Mouse (Mus musculus) embryonic facial prominence, embryonic 11.5 days (tissue): Measurements from ENCODE around the gene Hspa2. TPM values are rescaled to one million over a fixed set of nuclear protein-coding genes. Genes with fewer than 3 reads are reported as not detected.

ENCODE experiments used
- ATAC-seq: fragments of 200-750 bp; cut with Nextera tagmentation; replicated peaks from 2 replicates; pipeline ENCODE4 v1.8.0; 2017; ENCODE audit warnings: low read depth; ENCODE audit not compliant: insufficient number of reproducible peaks, low FRiP score, low TSS enrichment
- DNase-seq: peaks from one replicate; pipeline ENCODE4 v3.0.0-alpha.2; 2015; ENCODE audit warnings: low spot score
- H3K27ac ChIP-seq: fragments of 300-500 bp; sonication (generic); replicated peaks from 2 replicates; pipeline ENCODE4 v1.5.1; 2014; ENCODE audit warnings: mild to moderate bottlenecking, low read depth, low read length, control low read depth
- H3K27me3 ChIP-seq: fragments of 300-500 bp; sonication (generic); 2 replicates; pipeline ENCODE4 v1.6.1; 2014; ENCODE audit warnings: mild to moderate bottlenecking, low read length, moderate library complexity, mixed read lengths; ENCODE audit not compliant: control insufficient read depth, insufficient read depth
- H3K36me3 ChIP-seq: fragments of 300-500 bp; sonication (generic); replicated peaks from 2 replicates; pipeline ENCODE4 v1.6.1; 2014; ENCODE audit warnings: low read depth, mild to moderate bottlenecking, low read length, moderate library complexity, mixed read lengths; ENCODE audit not compliant: control insufficient read depth, insufficient read depth
- H3K4me1 ChIP-seq: fragments of 300-500 bp; sonication (generic); 2 replicates; pipeline ENCODE4 v1.6.1; 2014; ENCODE audit warnings: low read length, mixed read lengths; ENCODE audit not compliant: control insufficient read depth, insufficient read depth
- H3K4me2 ChIP-seq: fragments of 300-500 bp; sonication (generic); 2 replicates; pipeline ENCODE4 v1.6.1; 2014; ENCODE audit warnings: low read depth, mild to moderate bottlenecking, control low read depth, low read length, moderate library complexity
- H3K4me3 ChIP-seq: fragments of 300-500 bp; sonication (generic); 2 replicates; pipeline ENCODE4 v1.5.1; 2014; ENCODE audit warnings: low read depth, low read length, control low read depth
- H3K9ac ChIP-seq: fragments of 300-500 bp; sonication (generic); replicated peaks from 2 replicates; pipeline ENCODE4 v1.6.1; 2014; ENCODE audit warnings: mild to moderate bottlenecking, control low read depth, low read length
- H3K9me3 ChIP-seq: fragments of 300-500 bp; sonication (generic); replicated peaks from 2 replicates; pipeline ENCODE4 v1.6.1; 2016; ENCODE audit warnings: mild to moderate bottlenecking, low read length, inconsistent platforms, mixed read lengths; ENCODE audit not compliant: control insufficient read depth
- WGBS: fragments of 180-500 bp; shearing (Covaris S2); extraction: QIAGEN DNeasy Blood & Tissue Kit; methylation state at CpG from one replicate; pipeline ENCODE4 v1.1.7; 2014; 5-methylcytosine and 5-hydroxymethylcytosine counted together
- polyA plus RNA-seq: library from polyadenylated mRNA; unstranded; fragments of >200 nt; fragmentation: Nextera tagmentation; extraction: Ambion mirVana; gene quantifications from 2 replicates; pipeline ENCODE4 v1.2.1, GENCODE M21; 2014

The Hspa2 gene
- polyA plus RNA-seq, 1 experiment from 2014 or later: 3.9 TPM

DNA sequence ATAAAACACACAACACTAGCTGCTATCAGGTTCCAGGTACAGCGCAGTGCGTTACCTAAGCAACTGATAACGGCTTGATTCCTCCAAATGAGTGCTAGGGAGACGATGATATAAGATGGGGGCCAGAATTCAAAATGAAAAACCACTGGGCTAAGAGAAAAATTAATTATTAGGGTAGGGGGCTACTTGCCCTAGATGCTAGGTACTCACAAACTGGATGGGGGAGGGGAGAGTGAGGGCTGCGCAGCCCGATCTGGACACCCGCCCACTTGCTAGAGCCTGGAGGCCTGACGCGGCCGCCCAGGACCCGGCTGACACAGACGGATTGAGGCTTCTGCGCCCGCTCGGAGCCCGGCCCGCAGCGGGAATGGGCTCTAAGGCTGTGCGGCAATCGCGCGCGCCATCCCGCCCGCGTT, 35.2 kb upstream of the Hspa2 start:
- DNase-seq: peak; percentile 73
- peaks cover 10% of the 10 kb centered on the region for H3K4me1 ChIP-seq
- WGBS: under 1% methylated on average over 19 of the region's 26 CpGs

DNA sequence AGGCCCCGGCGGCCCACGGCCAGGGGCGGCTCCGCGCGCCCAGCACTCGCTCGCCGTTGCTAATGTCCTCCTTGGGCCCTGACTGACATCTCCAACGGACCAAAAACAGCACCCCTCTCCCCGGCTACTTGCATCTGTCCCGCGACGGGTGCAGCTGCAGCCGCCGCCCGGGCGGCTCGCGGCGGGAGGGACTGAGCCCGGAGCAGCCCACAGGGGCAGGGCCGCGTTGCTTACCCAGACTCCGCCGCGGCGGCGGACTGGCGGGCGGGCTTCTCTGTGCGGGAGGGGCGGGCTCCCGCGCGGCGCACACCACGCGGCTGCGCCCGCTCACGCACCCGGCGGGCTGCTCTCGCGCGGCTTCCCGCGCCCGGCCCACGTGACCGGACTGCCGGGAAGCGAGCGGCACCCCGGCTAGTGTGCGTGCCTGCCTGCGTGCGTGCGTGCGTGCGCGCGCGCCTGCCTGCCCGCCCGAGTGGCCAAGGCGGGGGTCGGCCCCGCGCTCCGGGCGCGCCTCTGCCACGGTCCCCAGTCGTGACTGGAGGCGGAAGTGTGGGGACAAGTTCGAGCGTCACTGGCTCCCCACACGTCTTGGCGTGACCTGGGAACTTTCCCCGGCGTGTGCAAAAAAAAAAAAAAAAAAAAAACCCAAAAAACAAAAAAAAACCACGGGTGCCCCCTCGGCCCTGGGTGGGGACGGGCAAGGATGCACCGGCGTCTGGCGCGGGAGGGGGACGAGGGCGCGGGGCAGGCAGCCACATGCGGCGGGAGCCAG, 34.6 kb upstream of the Hspa2 start, which contains the start of gene Zbtb25:
Gene Zbtb25, minus strand, starts transcription at position 397 of the 772 bp plus-strand sequence.
- Histone ChIP-seq H3K9ac (peak within 1 kb of the TSS; percentile 96), H3K36me3 (no peaks in the 10 kb centered on the region), H3K4me3 (peak within 1 kb of the TSS; percentile 97), H3K4me1 (peaks cover 10% of the 10 kb centered on the region), H3K27me3 (no peaks in the 10 kb centered on the region), H3K9me3 (no peaks in the 10 kb centered on the region), H3K4me2 (peak within 1 kb of the TSS; percentile 87), H3K27ac (peak within 1 kb of the TSS; percentile 100)
- DNase-seq (peak; percentile 90), ATAC-seq (peak; percentile 58)
- under 1% methylated on average over 80 of the region's 96 CpGs for WGBS

More for the DNA sequence above, 35.2 kb upstream of the Hspa2 start:
- no peaks in the 10 kb centered on the region for H3K9me3 ChIP-seq
- H3K4me3 ChIP-seq: peak overlapping the region; percentile 97
- peak; percentile 29 for ATAC-seq
- peak overlapping the region; percentile 100 for H3K27ac ChIP-seq
- H3K9ac ChIP-seq: peak overlapping the region; percentile 96
- H3K36me3 ChIP-seq: no peaks in the 10 kb centered on the region
- H3K4me2 ChIP-seq: peak overlapping the region; percentile 87
- no peaks in the 10 kb centered on the region for H3K27me3 ChIP-seq

DNA sequence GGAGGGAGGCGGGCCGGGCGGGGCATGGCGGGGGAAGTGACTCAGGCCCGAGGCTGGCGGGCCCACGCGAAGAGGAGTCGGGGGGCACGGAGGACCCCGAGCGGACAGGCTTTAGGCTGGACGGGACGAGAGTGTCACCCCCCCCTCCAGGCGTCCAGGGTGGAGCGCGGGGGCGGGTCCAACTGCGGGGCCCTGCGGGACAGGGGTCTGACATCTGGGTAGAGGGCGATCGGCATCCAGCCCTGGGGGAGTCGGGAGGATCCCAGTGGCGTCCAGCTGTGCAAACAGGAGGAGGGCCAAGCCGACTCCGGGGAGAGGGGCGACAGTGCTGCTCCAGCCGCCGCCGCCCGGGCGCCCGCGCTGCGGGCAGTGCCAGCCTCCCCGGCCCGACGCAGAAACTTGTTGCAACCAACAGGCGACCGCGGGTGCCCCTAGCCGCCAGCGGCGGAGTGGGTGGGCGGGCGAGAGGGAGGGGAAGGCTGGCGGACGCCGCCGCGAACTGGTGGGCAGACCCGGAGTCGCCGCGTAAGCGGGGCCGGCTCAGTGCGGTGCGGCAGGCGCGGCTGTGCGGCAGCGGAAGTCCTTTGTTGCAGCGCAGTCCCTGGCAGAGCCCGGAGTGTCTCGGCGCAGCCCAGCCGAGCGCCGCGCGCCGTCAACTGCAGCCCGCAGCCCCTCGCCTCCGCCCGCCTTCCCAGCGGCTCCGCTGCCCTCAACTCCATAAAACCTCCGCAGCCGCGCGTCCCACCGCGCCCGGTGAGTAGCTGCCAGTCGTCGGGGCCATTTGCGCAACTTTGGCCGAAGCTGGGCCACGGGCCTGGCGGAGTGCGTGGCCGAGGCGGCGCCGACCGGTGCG, 33.8 kb upstream of the Hspa2 start, which contains the start of gene Zbtb1:
Gene Zbtb1, plus strand, starts transcription at position 289 of the 853 bp plus-strand sequence.
- Histone ChIP-seq H3K4me1 (peaks cover 10% of the 10 kb centered on the region), H3K27ac (peak within 1 kb of the TSS; percentile 100), H3K9me3 (no peaks in the 10 kb centered on the region), H3K4me2 (peak within 1 kb of the TSS; percentile 87), H3K36me3 (no peaks in the 10 kb centered on the region), H3K9ac (peak within 1 kb of the TSS; percentile 96), H3K27me3 (no peaks in the 10 kb centered on the region), H3K4me3 (peak within 1 kb of the TSS; percentile 97)
- DNase-seq (peak; percentile 76), ATAC-seq (peak; percentile 76)
- WGBS: under 1% methylated on average over 84 of the region's 99 CpGs

DNA sequence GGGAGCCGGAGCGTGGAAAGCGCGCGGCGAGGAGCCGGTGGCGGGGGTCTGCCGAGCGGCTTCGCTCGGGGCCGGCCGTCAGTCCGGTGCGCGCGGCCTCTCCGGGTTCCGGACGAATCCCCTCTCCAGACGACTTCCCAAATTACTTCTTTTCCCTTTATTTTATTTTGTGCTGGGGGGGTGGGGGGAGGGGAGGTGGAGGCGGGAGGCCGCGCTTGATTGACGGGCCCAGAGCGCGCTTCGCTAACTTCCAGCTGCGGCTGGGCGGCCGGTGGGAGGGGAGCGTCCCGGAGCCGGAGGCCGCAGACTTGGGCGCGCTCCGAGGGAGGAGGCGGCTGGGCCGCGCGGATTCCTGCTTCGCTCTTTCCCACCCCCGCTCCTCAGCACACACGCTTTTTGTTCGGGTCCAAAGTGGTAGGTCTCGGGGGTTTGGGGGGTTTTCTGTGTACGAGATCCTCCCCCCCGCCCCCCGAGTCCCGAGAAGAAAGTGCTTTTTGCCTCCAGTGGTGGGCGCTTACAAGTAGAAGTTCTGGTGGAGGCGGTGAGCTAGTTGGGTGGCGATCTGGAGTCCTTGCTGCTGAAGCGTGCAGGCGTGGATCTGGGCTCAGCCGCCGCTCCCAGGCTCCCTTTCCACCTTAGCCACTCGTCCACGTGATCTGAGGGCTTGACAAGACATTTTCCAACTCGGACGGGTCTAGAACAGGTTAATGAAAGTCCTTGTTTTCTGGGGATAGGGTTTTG, 33.0 kb upstream of the Hspa2 start:
- H3K4me3 ChIP-seq: peak overlapping the region; percentile 97
- DNase-seq (peak; percentile 87), ATAC-seq (peak; percentile 45)
- H3K36me3 ChIP-seq: no peaks in the 10 kb centered on the region
- under 1% methylated on average over 55 of the region's 63 CpGs for WGBS
- H3K27ac ChIP-seq: peak overlapping the region; percentile 100
- peaks cover 10% of the 10 kb centered on the region for H3K4me1 ChIP-seq
- H3K4me2 ChIP-seq: peak overlapping the region; percentile 87
- peak overlapping the region; percentile 96 for H3K9ac ChIP-seq
- H3K9me3 ChIP-seq: no peaks in the 10 kb centered on the region
- no peaks in the 10 kb centered on the region for H3K27me3 ChIP-seq

DNA sequence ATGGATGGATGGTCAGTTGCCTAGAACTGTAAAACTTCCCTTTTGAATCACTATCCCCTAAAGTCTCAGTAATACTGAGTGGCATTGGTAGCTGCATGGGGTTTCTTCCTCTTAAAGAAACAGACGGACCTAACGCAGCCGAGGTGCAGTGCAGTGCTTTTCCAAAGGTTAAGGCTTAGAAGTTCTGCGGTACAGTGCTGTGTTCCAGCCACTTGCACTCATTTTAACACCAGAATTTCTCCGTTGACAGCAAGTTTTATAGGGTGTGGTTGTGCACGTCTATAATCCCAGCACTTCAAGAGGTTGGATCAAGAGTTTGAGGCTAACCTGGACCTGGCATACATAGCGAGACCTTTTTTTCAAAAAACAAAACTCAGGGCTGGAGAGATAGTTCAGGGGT, 31.9 kb upstream of the Hspa2 start:
- H3K9ac ChIP-seq: no peak overlapping the region; the same call in 1 of the 2 replicates
- peaks cover 10% of the 10 kb centered on the region for H3K4me1 ChIP-seq
- H3K27ac ChIP-seq: no peak overlapping the region
- peak overlapping the region; percentile 87 for H3K4me2 ChIP-seq
- whole genome bisulfite sequencing: 45% methylated on average over 7 of the region's 7 CpGs
- H3K9me3 ChIP-seq: no peaks in the 10 kb centered on the region
- H3K27me3 ChIP-seq: no peaks in the 10 kb centered on the region
- no peak for ATAC-seq
- no peak for DNase-seq
- no peaks in the 10 kb centered on the region for H3K36me3 ChIP-seq
- peak overlapping the region; percentile 97 for H3K4me3 ChIP-seq

DNA sequence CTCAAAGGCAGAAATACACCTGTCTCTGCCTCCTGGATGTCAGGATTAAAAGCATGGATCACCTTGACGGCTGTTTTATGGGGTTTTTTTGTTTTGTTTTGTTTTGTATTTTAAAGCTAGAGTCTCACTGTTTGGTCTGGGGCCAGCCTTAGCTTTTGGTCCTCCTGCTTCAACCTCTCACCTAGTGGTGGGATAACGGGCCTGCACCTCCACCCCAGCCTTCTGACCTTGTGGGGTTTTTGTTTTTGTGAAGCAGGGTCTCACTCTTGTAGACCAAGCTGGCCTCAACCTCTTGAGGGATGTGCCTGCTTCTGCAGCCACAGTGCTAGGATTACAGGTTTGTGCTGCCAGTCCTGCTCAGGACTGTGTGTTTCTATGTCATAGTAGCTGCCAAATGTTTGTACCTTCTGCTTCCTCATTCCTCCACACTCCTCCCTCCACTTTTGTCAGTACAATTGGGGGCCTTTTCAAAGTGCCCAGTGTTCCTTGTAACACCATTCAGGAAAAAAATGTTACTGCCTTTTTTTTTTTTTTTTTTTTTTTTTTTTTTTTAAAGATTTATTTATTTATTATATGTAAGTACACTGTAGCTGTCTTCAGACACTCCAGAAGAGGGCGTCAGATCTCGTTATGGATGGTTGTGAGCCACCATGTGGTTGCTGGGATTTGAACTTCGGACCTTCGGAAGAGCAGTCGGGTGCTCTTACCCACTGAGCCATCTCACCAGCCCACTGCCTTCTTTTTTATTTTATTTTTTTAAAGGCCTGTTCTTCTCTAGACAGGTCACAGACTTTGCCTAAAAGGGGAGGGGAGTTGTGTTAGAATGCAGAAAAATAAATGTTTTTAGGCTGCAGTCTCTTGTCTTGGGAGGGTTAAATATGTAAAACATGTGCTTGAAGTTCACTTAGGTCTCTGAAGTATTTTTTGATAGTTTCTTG, 30.8 kb upstream of the Hspa2 start:
- H3K4me1 ChIP-seq: peaks cover 3% of the 10 kb centered on the region; the same call in 1 of the 2 replicates
- no peak overlapping the region for H3K4me3 ChIP-seq
- no peak overlapping the region for H3K9ac ChIP-seq
- peak; percentile 26 for DNase-seq
- WGBS: 79% methylated on average over 5 of the region's 7 CpGs
- H3K27ac ChIP-seq: no peak overlapping the region
- H3K4me2 ChIP-seq: no peak overlapping the region
- ATAC-seq: no peak
- no peaks in the 10 kb centered on the region for H3K9me3 ChIP-seq
- no peaks in the 10 kb centered on the region for H3K27me3 ChIP-seq
- H3K36me3 ChIP-seq: no peaks in the 10 kb centered on the region

DNA sequence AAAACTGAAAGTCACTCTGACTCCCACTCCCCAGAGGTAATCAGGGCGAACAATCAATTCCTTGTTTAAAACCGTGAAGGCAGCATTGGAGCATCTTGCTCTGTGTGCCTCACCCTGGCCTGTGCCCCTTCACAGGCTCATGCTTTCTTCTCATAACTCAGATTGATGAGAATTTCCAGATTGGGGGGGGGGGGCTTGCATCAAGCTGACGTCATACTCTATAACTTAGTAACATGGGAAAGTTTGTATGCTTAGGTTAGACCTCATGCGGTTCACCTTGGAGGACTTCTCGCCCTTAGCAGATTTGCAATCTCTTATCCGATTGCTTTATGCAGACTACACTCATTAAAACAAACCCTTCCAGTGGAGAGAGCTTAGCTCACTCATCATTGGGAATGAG, 30.0 kb upstream of the Hspa2 start:
- Histone ChIP-seq H3K9me3 (no peaks in the 10 kb centered on the region), H3K27ac (no peak overlapping the region), H3K4me2 (no peak overlapping the region), H3K36me3 (no peaks in the 10 kb centered on the region), H3K27me3 (no peaks in the 10 kb centered on the region), H3K4me1 (no peaks in the 10 kb centered on the region), H3K4me3 (no peak overlapping the region), H3K9ac (no peak overlapping the region)
- ATAC-seq (no peak), DNase-seq (no peak)
- 68% methylated on average over 6 of the region's 6 CpGs for WGBS
